Mouse (Mus musculus) ovary, postnatal 14 days (tissue): ENCODE measurements around the gene Smad3.

Experiments used
- DNase-seq: peaks from one replicate; pipeline ENCODE4 v3.0.0; 2022; ENCODE audit warnings: low spot score

Smad3 gene

DNA sequence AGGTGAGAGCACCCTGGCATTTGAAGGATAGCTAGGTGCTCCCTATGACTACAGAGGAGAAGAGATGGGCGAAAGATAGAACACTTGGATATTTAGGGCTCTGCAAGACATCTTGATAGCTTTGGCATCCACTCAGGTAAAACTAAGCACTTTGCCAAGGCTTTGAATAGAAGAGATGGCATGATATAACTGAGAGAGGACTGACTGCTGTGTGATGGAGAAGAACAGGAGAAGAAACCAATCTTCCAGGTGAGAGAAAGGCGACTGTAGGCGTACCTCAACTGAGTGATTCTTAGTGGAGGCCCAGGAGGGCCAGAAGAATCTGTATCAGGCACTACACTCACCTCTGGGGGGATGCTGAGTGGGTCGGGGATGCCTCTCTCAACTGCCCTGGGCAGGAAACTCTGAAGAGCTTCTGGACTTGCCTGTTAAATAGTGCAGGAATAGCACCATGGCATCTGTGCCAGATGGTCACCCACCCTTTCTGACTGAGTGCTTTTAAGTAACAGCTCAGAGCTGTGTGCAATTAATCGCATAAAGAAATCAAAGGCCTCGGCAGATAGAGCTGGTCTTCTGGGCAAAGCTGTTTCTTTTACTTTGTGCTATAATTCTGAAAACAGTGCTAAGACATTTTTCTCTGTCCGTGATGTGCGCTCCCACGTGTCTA lies 132.6 kb downstream of the Smad3 start:
- no peak for DNase-seq

DNA sequence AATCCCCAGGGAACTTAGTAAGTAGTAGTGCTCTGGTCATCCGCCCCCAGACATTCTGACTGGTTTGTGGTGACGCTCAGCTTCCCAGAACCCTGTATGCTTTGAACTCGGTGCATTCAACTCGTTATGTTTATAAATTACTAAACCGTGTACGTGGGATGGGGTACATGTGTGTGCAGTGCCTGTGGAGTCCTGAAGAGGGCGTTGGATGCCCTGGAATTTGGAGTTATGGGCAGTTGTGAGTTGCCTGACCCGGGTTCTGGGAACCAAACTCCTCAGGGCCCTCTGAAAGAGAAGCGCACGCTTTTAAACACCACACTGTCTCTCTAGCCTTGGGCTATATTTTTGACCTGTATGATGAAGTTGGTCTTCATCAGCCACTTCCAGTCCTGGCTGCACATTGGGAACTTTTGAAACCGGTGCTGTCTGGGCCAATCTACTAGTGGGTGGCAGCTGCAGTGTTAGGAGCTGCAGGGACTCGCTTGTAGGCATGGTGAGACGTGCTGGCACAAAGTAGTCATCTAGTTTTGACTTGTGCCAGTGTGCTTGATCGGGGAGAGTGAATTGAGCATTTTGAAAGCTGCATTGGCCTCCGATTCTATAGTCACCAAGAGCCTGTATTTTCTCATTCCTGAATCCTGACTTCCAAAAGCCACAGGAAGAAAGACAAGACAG lies 133.8 kb downstream of the Smad3 start:
- DNase-seq, result no peak

DNA sequence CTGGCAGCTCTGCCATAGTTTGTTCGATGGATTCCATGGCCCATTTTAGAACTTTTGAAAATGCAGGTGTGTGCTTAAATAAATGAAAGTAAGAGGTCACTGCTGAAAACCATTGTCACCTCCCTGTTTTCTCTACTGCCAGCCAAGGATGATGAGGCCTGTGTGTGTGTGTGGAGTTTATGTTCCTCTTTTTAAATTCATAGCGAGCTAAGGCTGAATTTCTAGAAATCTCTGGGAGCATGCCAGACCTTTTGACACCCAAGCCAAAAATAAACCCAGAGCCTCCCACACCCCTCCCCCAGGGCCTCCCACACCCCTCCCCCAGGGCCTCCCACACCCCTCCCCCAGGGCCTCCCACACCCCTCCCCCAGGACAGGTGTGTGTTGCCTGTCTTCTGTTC lies 139.8 kb downstream of the Smad3 start:
- no peak for DNase-seq

DNA sequence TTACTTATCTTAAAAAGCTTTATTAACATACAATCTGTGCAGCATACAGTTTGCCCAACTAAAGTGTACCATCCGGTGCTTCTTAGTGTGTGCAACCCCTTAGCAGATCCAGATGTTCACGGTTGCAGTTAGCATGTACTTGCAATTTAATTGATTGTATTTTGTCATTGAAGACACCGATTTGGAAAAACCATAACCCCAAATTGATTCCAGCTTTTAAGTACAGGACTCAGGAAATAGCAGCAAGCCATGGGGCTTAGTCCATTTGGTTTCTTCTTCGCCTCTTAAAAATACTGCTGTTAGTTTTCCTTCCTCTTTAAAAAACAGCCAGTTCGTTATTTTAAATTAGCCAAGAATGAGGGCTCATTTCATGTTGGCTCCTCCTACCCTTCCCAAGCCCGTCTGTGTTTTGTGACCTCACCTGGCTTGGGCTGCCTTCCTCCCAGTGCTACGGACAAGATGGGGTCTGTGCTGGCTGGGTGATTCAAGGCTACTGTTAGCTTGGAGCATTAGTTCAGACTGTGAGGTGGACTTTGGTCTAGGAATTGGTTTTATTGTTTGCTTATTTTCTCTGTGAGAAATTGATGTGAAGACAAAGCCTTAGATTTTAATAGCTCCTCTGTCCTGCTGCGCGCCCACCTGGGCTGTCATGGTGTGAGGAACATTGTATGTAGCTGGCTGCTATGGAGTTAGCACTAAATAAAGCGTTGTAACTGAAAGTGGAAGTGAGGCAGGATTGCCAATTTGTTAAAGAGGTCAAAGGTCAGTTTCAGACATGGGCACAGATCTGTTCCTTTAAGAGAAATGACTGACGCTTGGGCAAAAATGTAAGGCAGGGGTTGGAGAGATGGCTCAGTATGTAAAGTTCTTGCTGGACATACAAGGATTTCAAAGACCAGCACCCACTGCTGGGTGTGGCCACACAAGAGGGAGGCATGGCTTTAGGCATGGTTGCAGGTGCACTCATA lies 143.5 kb downstream of the Smad3 start:
- no peak for DNase-seq

DNA sequence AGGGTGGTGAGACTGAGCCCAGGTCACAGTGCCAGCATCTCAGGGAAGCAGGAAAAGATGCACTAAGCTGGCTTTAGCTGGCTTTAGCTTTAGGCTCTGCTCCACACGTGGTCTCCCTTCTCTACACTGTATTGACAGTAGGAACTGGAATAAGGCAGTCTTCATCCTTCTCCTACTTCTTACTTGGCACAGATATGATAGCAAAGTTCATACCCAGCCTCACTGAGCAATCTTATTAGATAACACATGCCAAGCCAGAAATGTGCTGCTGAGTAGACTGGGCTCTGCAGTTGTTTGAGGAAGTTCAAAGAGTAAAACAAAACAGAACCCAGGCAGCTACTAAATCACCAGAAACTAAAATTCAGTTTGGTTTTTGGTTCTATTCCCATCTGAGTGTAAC lies 144.2 kb downstream of the Smad3 start:
- no peak for DNase-seq

DNA sequence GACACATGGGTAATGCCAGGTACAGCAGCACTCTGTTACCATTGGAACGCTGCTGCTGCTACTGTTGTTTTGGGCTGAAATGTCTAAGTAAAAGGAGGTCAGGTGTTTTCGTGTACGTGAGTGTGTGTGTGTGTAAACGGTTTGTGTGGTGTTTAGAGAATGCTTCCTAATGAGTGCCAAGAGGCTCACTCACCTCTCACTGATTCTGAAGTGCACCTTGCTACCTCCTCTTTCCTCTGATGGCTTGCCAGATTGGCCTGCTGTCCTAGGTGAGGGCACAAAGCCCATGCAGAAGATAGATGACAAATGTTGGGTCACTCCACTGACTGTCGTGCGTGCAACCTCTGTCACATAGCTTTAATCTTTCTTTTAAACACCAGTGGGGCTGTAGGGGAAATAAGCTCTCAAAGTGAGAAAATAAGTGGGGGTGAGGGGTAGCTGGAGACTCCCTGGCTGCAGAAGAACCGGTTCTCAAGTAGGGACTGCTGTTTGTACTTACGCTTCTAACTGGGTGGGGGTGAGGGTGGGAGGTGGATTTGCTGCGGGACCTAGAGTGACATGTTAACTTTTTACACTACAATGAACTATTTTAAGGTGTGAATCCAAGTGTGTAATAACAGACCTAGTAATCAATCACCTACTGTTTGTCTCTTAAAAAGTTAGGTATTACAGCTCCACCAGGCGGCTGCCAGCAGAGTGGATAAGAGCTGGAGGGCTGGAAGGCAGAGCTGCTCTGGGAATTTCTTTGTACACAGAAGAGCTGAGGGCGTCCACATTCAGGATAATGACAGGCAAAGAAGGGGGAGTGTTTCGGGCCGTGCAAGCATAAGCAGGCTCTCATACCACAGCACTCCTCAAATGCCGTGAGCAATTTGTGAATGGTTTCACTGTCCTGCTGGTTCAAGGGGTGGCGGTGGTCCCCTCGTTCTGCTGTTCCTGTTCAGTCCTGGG lies 145.0 kb downstream of the Smad3 start:
- DNase-seq, result no peak

DNA sequence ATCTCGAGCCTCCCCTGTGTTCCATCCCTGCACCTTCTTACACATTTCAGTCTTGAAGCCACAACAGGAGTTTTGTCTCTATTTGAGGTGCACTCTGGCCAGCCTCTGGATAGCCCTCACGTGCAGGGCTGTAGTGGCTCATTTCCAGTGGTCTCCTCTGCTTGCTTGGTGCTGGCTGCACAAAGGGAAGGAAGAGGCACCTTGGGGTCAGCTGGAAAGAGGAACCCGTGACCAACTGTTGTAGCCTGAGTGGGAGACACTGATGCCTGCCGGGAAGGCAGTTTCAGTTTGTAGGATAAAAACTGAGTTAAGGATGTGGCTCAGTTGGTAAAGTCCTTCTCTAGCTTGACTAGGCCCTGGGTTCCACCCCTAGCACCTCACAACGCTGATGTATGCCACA lies 145.8 kb downstream of the Smad3 start:
- DNase-seq, result no peak

DNA sequence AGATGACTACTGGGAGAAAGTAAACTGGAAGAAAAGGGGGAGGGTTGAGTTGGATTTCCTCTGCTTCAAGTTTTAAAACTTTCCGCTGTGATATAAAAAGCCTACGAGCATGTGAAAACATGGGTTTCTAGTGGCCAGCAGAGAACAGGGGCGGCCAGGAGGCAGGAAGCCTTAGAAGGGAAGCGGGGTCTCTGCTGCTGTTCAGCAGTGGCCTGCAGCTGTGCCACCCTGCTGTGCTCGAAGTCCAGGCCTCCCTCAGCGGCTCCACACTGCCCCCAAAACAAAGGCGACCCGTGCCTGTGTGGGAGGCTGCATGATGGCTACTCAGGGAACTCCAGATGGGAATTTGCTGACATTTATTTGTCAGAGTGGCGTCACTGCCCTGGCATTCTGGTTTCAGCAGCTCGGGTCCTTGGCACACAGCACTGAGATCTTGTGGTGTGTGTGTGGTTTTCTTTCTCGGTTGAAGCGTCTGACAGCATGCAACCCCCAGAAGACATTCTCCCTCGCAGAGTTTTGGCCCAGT lies 146.9 kb downstream of the Smad3 start:
- no peak for DNase-seq

DNA sequence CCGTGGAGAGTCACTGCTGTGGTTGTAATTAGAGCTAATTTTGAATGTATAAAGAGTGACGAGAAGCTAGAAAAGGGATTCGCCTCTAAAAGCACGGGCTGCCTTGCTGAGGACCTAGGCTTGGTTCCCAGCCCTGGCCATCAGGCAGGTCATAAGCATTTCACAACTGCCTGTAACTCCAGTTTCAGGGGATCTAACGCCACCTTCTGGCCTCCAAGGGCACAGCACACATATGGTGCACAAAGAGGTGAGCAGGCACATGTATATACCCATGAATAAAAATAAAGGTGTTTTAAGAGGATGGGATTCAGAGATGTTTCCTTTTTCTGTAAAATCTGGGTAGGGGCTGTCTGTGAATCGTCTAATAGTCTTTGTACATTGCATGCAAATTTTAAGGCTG lies 147.6 kb downstream of the Smad3 start:
- DNase-seq, result no peak

DNA sequence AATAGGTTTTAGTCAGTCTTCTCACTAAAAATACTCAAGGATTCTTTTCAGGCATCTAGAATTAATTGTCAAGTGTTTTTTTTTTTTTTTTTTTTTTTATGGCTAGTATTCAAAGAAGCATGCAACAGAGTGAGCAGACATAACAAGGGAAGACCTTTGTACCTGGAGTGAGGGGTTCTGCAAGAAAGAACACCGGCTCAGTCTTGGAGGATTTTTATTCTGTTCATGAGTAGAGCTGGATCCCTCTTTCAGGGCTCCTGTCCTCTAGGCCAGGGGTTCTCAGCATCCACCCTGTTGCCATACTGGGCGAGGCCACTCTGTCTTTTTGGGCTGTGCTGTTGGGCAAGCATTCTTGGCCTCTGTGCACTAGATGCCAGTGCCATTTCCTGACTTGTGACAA lies 148.0 kb downstream of the Smad3 start:
- DNase-seq, result no peak

DNA sequence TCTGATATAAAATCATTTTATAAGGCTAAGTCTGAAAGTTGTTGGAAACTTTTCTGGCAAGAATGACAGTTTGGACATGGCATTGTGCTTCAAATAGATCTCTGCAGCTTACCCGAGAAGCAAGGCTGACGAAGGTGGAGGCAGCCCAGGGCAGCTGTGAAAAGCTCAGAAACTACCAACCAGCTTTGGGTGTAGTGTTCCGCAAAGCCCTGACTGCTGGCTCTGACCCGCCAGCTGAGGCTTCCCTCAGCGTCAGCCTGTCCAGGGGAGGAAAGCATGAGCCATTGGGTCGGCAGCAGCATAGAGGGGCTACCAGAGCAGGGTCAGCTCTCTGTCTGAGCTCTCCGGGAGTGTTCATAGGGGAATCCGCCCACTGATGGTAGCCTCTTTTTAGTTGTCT lies 148.5 kb downstream of the Smad3 start:
- DNase-seq, result no peak

DNA sequence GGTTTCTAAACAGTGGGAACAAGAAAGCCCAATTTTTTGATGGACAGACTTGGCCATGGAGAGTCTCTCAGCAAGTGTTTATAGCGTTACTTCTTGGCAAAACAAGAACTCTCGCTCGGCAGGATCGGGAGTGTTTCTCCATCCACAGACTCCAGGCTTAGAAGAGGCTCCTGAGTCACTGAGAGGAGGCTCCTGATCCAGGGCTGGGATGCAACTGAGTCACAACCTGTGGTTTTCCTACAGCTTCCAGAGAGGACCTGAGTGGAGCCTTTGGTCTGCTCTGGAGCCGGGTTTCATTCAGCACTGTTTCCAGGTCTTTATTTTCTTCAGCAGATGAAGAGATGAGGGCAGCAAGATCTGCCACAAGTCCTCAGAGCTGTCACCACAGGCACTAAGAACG lies 149.8 kb downstream of the Smad3 start:
- DNase-seq, result no peak

DNA sequence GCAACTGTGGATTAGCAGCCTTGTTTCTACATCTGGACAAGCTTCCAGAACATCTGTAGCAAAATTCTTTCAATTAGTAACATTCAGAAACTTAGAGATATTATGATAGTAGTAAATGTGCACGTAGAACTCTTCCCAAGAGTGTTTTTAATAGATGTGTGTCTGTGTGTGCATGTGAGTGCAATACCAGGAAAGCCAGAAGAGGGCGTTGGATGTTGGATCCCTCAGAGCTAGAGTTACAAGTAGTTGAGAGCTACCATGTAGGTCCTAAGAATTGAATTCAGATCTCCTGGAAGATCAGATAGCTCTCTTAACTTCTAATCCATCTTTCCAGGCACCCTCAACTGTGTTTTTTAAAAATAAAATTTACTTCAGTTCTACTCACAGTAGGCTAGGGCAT lies 151.2 kb downstream of the Smad3 start:
- no peak for DNase-seq

DNA sequence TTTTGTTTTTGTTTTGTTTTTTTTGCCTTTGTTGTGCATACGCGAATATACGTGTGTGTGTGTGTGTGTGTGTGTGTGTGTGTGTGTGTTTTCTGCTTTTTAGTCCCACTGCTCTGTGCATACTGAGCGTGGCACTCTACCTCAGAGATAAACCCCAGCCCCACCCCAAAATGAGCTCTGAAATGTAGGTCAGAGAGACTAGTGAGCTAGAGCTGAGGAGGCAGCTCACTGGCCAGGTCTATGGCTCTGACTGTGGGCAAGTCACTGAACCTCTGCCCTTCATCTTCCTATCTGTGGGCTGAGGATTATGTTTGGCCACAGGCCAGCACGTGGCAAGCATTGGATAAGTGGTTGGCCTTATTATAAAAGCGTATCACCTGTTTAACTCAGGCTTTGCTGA lies 153.9 kb downstream of the Smad3 start:
- DNase-seq, result no peak

DNA sequence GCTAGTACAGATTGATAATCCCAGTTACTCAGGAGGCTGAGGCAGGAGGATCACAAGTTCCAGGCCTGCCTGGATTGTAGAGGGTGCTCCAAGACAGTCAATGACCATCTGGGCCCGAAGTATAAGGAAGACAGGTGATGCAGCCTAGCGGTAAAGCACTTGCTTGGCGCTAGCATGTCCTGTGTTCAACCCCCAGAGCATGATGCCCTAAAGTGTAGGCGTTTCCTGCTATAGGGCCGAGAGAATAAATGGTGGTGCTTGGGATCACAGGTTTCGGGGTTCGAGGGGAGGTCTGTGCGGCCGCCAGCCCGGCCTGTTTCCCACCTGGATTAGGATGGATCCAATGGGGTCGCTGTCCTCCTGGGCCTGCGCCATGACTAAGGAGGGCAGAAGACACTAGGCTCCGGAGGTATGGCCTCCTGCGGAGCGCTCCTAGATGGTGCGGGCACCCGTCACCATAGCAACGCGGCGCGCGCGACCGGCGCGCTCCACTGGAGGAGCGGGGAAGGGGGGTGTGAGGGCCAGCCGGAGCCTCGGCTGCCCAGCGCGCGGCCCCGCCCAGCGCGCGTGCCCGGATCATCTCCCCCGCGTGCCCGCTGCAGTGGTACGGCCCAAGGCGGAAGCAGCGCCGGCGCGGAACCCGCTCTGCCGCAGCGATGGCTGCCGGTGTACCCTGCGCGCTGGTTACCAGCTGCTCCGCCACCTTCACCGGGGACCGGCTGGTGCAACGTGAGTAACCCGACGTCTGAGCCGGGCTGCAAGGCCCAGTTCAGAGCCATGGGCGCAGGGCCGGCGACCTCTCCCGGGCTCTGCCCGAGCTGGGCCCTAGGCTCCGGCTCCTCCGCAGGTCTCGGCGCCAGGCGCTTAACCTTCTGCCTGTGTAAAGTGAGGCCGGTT lies 155.5 kb downstream of the Smad3 start, which contains the start of the genes Iqch and Aagab:
Gene Iqch, minus strand, starts transcription at position 451 of the 897 bp plus-strand sequence.
Gene Aagab, plus strand, starts transcription at position 618 of the 897 bp plus-strand sequence.
- DNase-seq, result peak; percentile 96
